Mouse (Mus musculus) stomach, embryonic 14.5 days (tissue): ENCODE results near the gene Rabl3. TPM values are rescaled to one million over a fixed set of nuclear protein-coding genes. Genes with fewer than 3 reads are reported as not detected.

Experiments
- ATAC-seq: fragments of 200-750 bp; cut with Nextera tagmentation; 2 replicates; pipeline ENCODE4 v1.8.0; 2017; ENCODE audit warnings: low read depth, moderate TSS enrichment; ENCODE audit not compliant: insufficient number of reproducible peaks, insufficient read depth, low FRiP score
- H3K27ac ChIP-seq: fragments of 300-500 bp; sonication (generic); 2 replicates; pipeline ENCODE4 v1.5.1; 2014; ENCODE audit warnings: mild to moderate bottlenecking, low read length, moderate library complexity, mixed read lengths
- H3K27me3 ChIP-seq: fragments of 300-500 bp; sonication (generic); 2 replicates; pipeline ENCODE4 v1.6.1; 2014; ENCODE audit warnings: low read length, control low read depth, mixed read lengths; ENCODE audit not compliant: control insufficient read depth, insufficient read depth
- H3K36me3 ChIP-seq: fragments of 300-500 bp; sonication (generic); 2 replicates; pipeline ENCODE4 v1.6.1; 2014; ENCODE audit warnings: mild to moderate bottlenecking, control low read depth, low read length, moderate library complexity, mixed read lengths; ENCODE audit not compliant: control insufficient read depth, insufficient read depth
- H3K4me1 ChIP-seq: fragments of 300-500 bp; sonication (generic); 2 replicates; pipeline ENCODE4 v1.6.1; 2014; ENCODE audit warnings: low read length, control low read depth, mixed read lengths; ENCODE audit not compliant: control insufficient read depth, insufficient read depth
- H3K4me2 ChIP-seq: fragments of 300-500 bp; sonication (generic); replicated peaks from 2 replicates; pipeline ENCODE4 v1.6.1; 2014; ENCODE audit warnings: low read depth, low read length, control low read depth
- H3K4me3 ChIP-seq: fragments of 300-500 bp; sonication (generic); 2 replicates; pipeline ENCODE4 v1.5.1; 2014; ENCODE audit warnings: low read depth, low read length, control low read depth
- H3K9ac ChIP-seq: fragments of 300-500 bp; sonication (generic); replicated peaks from 2 replicates; pipeline ENCODE4 v1.6.1; 2014; ENCODE audit warnings: low read depth, mild to moderate bottlenecking, control low read depth, low read length, moderate library complexity, mixed read lengths
- H3K9me3 ChIP-seq: fragments of 300-500 bp; sonication (generic); 2 replicates; pipeline ENCODE4 v1.6.1; 2016; ENCODE audit warnings: low read depth, low read length, control low read depth; ENCODE audit not compliant: control insufficient read depth
- WGBS: fragments of 180-500 bp; shearing (Covaris S2); extraction: QIAGEN DNeasy Blood & Tissue Kit; methylation state at CpG from one replicate; pipeline ENCODE4 v1.1.7; 2014; 5-methylcytosine and 5-hydroxymethylcytosine counted together
- polyA plus RNA-seq: library from polyadenylated mRNA; unstranded; fragments of >200 nt; fragmentation: Nextera tagmentation; extraction: Ambion mirVana; gene quantifications from 2 replicates; pipeline ENCODE4 v1.2.1, GENCODE M21; 2014

The Rabl3 gene
- polyA plus RNA-seq, 1 experiment from 2014 or later, result 25.8 TPM

- WGBS, result 71% methylated on average over 7 of the region's 7 CpGs
- ATAC-seq, result no peak
- no peak overlapping the region for H3K27ac ChIP-seq
Observed at GRCm38 (mm10) chr16:37611072-37611471, 71.4 kb downstream of the Rabl3 start.

DNA sequence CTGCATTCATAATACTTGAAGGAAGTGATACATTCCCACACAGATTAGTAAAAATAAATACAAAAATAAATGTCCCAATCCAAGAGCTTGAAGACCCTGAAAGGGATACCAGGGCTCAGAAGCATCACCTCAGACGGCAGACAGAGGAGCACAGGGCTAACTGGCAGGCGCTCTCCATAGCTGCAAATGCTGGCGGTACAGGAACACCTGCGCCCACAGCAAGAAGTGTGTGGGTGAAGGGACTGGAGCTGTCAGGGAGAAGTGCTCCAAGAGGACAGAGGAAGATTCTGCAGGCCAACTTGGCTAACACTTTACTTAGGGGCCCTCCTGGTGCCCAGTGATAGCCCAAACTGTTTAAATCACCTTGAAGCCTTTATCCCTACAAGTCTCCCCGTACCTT is 72.3 kb downstream of the Rabl3 start:
- Histone ChIP-seq H3K27me3 (no peaks in the 10 kb centered on the region), H3K4me2 (no peak overlapping the region), H3K4me1 (no peaks in the 10 kb centered on the region), H3K36me3 (no peaks in the 10 kb centered on the region), H3K27ac (no peak overlapping the region), H3K4me3 (no peak overlapping the region), H3K9ac (no peak overlapping the region), H3K9me3 (no peaks in the 10 kb centered on the region)
- no peak for ATAC-seq
- 84% methylated on average over 5 of the region's 5 CpGs for WGBS

More at GRCm38 (mm10) chr16:37611072-37611471, 71.4 kb downstream of the Rabl3 start:
- H3K36me3 ChIP-seq, result no peaks in the 10 kb centered on the region
- no peak overlapping the region for H3K4me2 ChIP-seq
- no peak overlapping the region for H3K9ac ChIP-seq
- H3K4me3 ChIP-seq, result no peak overlapping the region
- H3K27me3 ChIP-seq, result no peaks in the 10 kb centered on the region
- no peaks in the 10 kb centered on the region for H3K9me3 ChIP-seq
- no peaks in the 10 kb centered on the region for H3K4me1 ChIP-seq

GRCm38 (mm10) chr16:37614540-37614939 is 74.9 kb downstream of the Rabl3 start:
- no peak overlapping the region for H3K27ac ChIP-seq
- H3K4me3 ChIP-seq, result no peak overlapping the region
- H3K4me2 ChIP-seq, result no peak overlapping the region
- H3K36me3 ChIP-seq, result no peaks in the 10 kb centered on the region
- H3K9me3 ChIP-seq, result no peaks in the 10 kb centered on the region
- WGBS, result 93% methylated on average over 9 of the region's 9 CpGs
- no peak overlapping the region for H3K9ac ChIP-seq
- H3K4me1 ChIP-seq, result no peaks in the 10 kb centered on the region
- no peak for ATAC-seq
- no peaks in the 10 kb centered on the region for H3K27me3 ChIP-seq

DNA sequence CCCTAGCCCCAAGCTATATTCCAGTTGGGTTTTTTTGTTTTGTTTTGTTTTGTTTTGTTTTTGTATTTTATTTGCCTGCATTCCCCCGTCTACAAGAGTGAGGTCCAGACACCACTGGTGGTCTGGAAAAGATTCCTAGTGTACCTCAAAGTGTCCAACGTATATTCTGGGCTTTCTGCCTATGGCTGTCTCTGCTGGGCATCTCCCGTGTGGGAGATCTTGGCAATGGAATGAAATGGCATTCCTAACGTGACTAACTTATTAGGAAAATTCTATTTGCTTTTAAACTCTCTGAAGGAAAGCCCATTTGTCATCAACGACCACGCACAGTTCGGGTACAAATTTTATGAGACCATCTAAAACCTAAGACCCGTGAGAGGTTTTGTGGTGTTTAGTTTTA is 75.7 kb downstream of the Rabl3 start:
- no peak for ATAC-seq
- H3K4me1 ChIP-seq, result no peaks in the 10 kb centered on the region
- no peaks in the 10 kb centered on the region for H3K9me3 ChIP-seq
- 57% methylated on average over 8 of the region's 8 CpGs for WGBS
- no peaks in the 10 kb centered on the region for H3K27me3 ChIP-seq
- H3K36me3 ChIP-seq, result no peaks in the 10 kb centered on the region
- H3K27ac ChIP-seq, result no peak overlapping the region
- H3K9ac ChIP-seq, result no peak overlapping the region
- no peak overlapping the region for H3K4me3 ChIP-seq
- no peak overlapping the region for H3K4me2 ChIP-seq

DNA sequence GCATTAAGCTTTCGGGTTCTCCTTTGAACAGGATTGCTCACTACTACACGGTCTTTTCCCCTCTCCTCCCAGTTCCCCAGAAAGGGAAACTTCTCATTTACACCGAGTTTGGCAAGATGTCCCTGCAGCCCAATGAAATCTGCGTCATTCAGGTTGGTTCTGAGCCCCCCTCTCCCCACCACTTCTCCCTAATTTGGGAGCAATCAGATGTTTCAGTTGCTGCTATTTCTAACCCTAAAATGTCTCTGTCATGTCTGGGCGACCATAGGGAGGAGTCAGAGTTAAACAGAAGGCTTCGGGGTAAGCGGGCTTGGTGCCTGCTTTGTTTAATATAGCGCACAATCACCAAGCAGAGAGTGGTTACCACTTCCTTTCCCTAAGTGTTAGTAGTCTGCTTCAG is 76.4 kb downstream of the Rabl3 start:
- no peaks in the 10 kb centered on the region for H3K9me3 ChIP-seq
- H3K4me3 ChIP-seq, result no peak overlapping the region
- H3K4me1 ChIP-seq, result no peaks in the 10 kb centered on the region
- H3K4me2 ChIP-seq, result no peak overlapping the region
- no peaks in the 10 kb centered on the region for H3K27me3 ChIP-seq
- WGBS, result 63% methylated on average over 8 of the region's 8 CpGs
- no peak for ATAC-seq
- H3K36me3 ChIP-seq, result no peaks in the 10 kb centered on the region
- H3K9ac ChIP-seq, result no peak overlapping the region
- no peak overlapping the region for H3K27ac ChIP-seq

DNA sequence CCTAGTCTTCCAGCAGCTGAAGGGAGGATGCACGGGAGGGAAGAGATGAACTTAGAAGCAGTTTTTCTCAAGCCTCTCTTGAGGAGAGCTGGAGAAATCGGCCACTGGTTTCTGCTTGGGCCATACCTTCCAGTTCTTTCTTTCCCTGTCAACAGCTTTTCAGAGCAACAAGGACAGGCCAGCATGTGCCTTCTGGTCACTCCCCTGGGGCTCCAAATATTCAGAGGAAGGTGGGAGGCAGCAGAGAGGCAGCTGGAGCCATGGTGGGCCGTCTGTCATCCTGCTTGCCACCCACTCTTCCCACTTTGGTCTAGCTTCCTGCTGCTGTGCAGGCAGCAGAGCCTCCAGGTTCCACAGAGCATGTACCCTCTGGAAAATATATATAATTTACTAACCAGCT is 78.0 kb downstream of the Rabl3 start:
- no peaks in the 10 kb centered on the region for H3K36me3 ChIP-seq
- WGBS, result 33% methylated on average over 3 of the region's 3 CpGs
- no peak for ATAC-seq
- H3K9ac ChIP-seq, result no peak overlapping the region
- no peaks in the 10 kb centered on the region for H3K4me1 ChIP-seq
- no peaks in the 10 kb centered on the region for H3K27me3 ChIP-seq
- H3K27ac ChIP-seq, result peak overlapping the region; percentile 11; the same call in 1 of the 2 replicates
- H3K9me3 ChIP-seq, result no peaks in the 10 kb centered on the region
- H3K4me2 ChIP-seq, result no peak overlapping the region
- no peak overlapping the region for H3K4me3 ChIP-seq

Other genes starting within 250 kb of the Rabl3 start
- 3.3 and 4.5 TPM in 2 replicates for gene Stxbp5l, start 154.9 kb upstream of the Rabl3 start, polyA plus RNA-seq
- 25.0 and 26.3 TPM in 2 replicates for gene Gtf2e1, start 96 bp upstream of the Rabl3 start, polyA plus RNA-seq
- not detected in 2 replicates for gene Hgd, start 40.3 kb downstream of the Rabl3 start, polyA plus RNA-seq
- gene Ndufb4, start 114.6 kb downstream of the Rabl3 start, polyA plus RNA-seq, result 62.5 and 69.3 TPM in 2 replicates
- gene Fstl1, start 237.0 kb downstream of the Rabl3 start, polyA plus RNA-seq, result 519 and 542 TPM in 2 replicates